14 mouse cellular contexts compared by ENCODE assay signal in the genomic region with DNA sequence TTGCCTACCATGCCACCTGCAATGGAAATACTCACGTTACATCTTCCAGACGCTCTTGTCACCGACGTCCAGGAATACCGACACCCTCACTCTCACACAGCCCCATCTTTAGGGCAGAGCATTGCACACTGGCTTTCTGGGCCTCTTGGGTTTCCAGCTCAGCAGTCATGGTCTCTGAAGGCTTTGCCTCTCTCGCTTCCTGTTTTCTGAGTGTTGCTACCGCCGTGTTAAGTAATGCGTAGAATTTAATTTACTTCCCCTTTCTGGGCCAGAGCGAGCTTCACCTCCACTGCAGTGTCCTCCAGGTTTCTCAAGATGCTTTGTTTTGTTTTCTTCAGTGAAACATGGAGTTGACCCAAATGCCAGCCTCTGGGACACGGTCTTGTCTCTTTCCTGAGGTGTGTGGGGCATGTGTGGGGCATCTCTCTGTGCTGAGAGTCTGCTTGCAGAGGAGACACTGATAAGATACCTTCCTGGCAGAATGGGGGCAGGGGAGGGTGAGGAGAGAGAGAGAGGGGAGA. TPM values are rescaled to one million over a fixed set of nuclear protein-coding genes. Genes with fewer than 3 reads are reported as not detected.
DNase-seq lines count a peak whose midpoint lies in the region; ATAC-seq lines count a peak whose summit lies in the region.
"Had no signal": no experiment of that assay in that cellular context is flagged by ENCODE, and none has a peak within 500 bp of the region (broad histone marks: within the 10 kb centered on the region; RNA-seq: fewer than 3 reads in every experiment).

No protein-coding gene starts in this region.

- peak; percentile 11 to 14 for DNase-seq in lung, adult 18-20 months
- no peak for DNase-seq in lung, postnatal 10 days
- DNase-seq in liver, embryonic 13.5 days = no peak
- DNase-seq in hindbrain, embryonic 14.5 days (ENCODE audit: low spot score) = no peak
- no peak for DNase-seq in left cerebral cortex, postnatal 14 days (ENCODE audit: low spot score in 2 of 2)
- DNase-seq in adrenal gland, postnatal 4 days (ENCODE audit: low spot score in 2 of 2) = no peak
- DNase-seq: adrenal gland, postnatal 25 days; left cerebral cortex, postnatal 4 days; right cerebral cortex, adult 18-20 months had no signal

- peaks cover 15% of the 10 kb centered on the region for H3K4me1 ChIP-seq in liver, embryonic 13.5 days (replicated peaks)
- H3K4me1 ChIP-seq in hindbrain, embryonic 14.5 days (replicated peaks; ENCODE audit: control insufficient read depth, insufficient read depth, low read length) = no peaks in the 10 kb centered on the region
- H3K4me1 ChIP-seq in kidney, embryonic 16.5 days (ENCODE audit: insufficient read depth, low read length) = no peaks in the 10 kb centered on the region
- H3K4me1 ChIP-seq: kidney, embryonic 15.5 days had no signal

- H3K4me3 ChIP-seq in liver, embryonic 13.5 days (replicated peaks) = no peak overlapping the region
- no peak overlapping the region for H3K4me3 ChIP-seq in hindbrain, embryonic 14.5 days (replicated peaks; ENCODE audit: low read length)
- no peak overlapping the region for H3K4me3 ChIP-seq in kidney, embryonic 16.5 days (ENCODE audit: low read length)
- H3K4me3 ChIP-seq: heart, embryonic 12.5 days; kidney, embryonic 15.5 days had no signal

- 14% methylated on average over 11 of the region's 11 CpGs for WGBS in liver, embryonic 13.5 days (ENCODE audit: insufficient replicate concordance)
- WGBS in hindbrain, embryonic 14.5 days = 81% methylated on average over 11 of the region's 11 CpGs
- whole genome bisulfite sequencing in kidney, embryonic 16.5 days = 53% methylated on average over 11 of the region's 11 CpGs

- H3K9me3 ChIP-seq in liver, embryonic 13.5 days (replicated peaks) = no peaks in the 10 kb centered on the region
- no peaks in the 10 kb centered on the region for H3K9me3 ChIP-seq in hindbrain, embryonic 14.5 days (ENCODE audit: control insufficient read depth, low read length)
- no peaks in the 10 kb centered on the region for H3K9me3 ChIP-seq in kidney, embryonic 16.5 days (ENCODE audit: low read length)
- H3K9me3 ChIP-seq: heart, embryonic 12.5 days; kidney, embryonic 15.5 days had no signal

- H3K27me3 ChIP-seq in liver, embryonic 13.5 days = no peaks in the 10 kb centered on the region
- H3K27me3 ChIP-seq in hindbrain, embryonic 14.5 days (ENCODE audit: control insufficient read depth, insufficient read depth, low read length) = no peaks in the 10 kb centered on the region
- H3K27me3 ChIP-seq in kidney, embryonic 16.5 days (ENCODE audit: insufficient read depth, low read length) = no peaks in the 10 kb centered on the region
- H3K27me3 ChIP-seq: heart, embryonic 12.5 days; kidney, embryonic 15.5 days had no signal

- no peak overlapping the region for H3K9ac ChIP-seq in liver, embryonic 13.5 days
- no peak overlapping the region for H3K9ac ChIP-seq in hindbrain, embryonic 14.5 days
- H3K9ac ChIP-seq in kidney, embryonic 16.5 days (replicated peaks; ENCODE audit: low read length) = no peak overlapping the region
- H3K9ac ChIP-seq: heart, embryonic 12.5 days; kidney, embryonic 15.5 days had no signal

- no peaks in the 10 kb centered on the region for H3K36me3 ChIP-seq in liver, embryonic 13.5 days
- no peaks in the 10 kb centered on the region for H3K36me3 ChIP-seq in hindbrain, embryonic 14.5 days (replicated peaks; ENCODE audit: control insufficient read depth, insufficient read depth)
- H3K36me3 ChIP-seq in kidney, embryonic 16.5 days (ENCODE audit: insufficient read depth, low read length) = no peaks in the 10 kb centered on the region
- H3K36me3 ChIP-seq: heart, embryonic 12.5 days; kidney, embryonic 15.5 days had no signal

- H3K27ac ChIP-seq in liver, embryonic 13.5 days = no peak overlapping the region
- no peak overlapping the region for H3K27ac ChIP-seq in hindbrain, embryonic 14.5 days
- H3K27ac ChIP-seq in kidney, embryonic 16.5 days (ENCODE audit: low read length) = no peak overlapping the region
- H3K27ac ChIP-seq: kidney, embryonic 15.5 days had no signal

- intact Hi-C loops in left cerebral cortex, postnatal 14 days (cut with DNase I) = no loop called here

- 0 out of 2 replicates have a peak overlapping the region, but pooled peaks have one; percentile 1 for H3K4me2 ChIP-seq in liver, embryonic 13.5 days
- H3K4me2 ChIP-seq in hindbrain, embryonic 14.5 days (replicated peaks) = no peak overlapping the region
- H3K4me2 ChIP-seq in kidney, embryonic 16.5 days (replicated peaks; ENCODE audit: low read depth, low read length) = no peak overlapping the region
- H3K4me2 ChIP-seq: heart, embryonic 12.5 days; kidney, embryonic 15.5 days had no signal

- peak; percentile 46; the same call in 1 of the 2 replicates for ATAC-seq in liver, embryonic 13.5 days (ENCODE audit: low read depth)
- ATAC-seq in neutrophil, adult 5-6 weeks (ENCODE audit: extremely low read depth, insufficient number of reproducible peaks, low FRiP score, poor library complexity, severe bottlenecking) = peak; percentile 92
- no peak for ATAC-seq in hindbrain, embryonic 14.5 days (ENCODE audit: low FRiP score)
- no peak for ATAC-seq in kidney, embryonic 16.5 days (ENCODE audit: low FRiP score, low TSS enrichment)

RNA-seq across cellular contexts. Expression of a gene that starts 29.4 kb away (rescaled TPM):
- polyA plus RNA-seq in liver, embryonic 13.5 days (2015; fragmentation: Nextera tagmentation; extraction: Ambion mirVana) = 0.02 TPM in 2 replicates
- total RNA-seq in neutrophil, adult 5-6 weeks (2017) = 55.4 and 55.9 TPM in 2 replicates
- polyA plus RNA-seq in hindbrain, embryonic 14.5 days (2014; fragmentation: Nextera tagmentation; extraction: Ambion mirVana) = not detected in 2 replicates
- total RNA-seq in left cerebral cortex, postnatal 14 days (2021) = 1 to 10 TPM; 8.6 to 8.8 TPM
- under 1 TPM; 0.20 to 0.28 TPM for total RNA-seq in adrenal gland, postnatal 4 days (2021)
- polyA plus RNA-seq in kidney, embryonic 16.5 days (2015; fragmentation: Nextera tagmentation; extraction: Ambion mirVana) = 0.02 TPM in 1 of 2 replicates, not detected in the other
- total RNA-seq: midbrain, postnatal 0 days had no signal
- polyA plus RNA-seq: heart, embryonic 12.5 days; kidney, embryonic 15.5 days; midbrain, postnatal 0 days had no signal

Comparison
In these comparisons a context has a peak if more than half of its experiments do, and no peak if none do; other contexts are left out.
1. DNase-seq: peak in lung, adult 18-20 months (2 of 2); none in lung, postnatal 10 days (single experiment), liver, embryonic 13.5 days (single experiment), hindbrain, embryonic 14.5 days (single experiment), left cerebral cortex, postnatal 14 days (0 of 2) and adrenal gland, postnatal 4 days (0 of 2).
2. ATAC-seq: peak in liver, embryonic 13.5 days (single experiment) and neutrophil, adult 5-6 weeks (single experiment); none in hindbrain, embryonic 14.5 days (single experiment) and kidney, embryonic 16.5 days (single experiment).
3. RNA of a gene that starts 29.4 kb away (total RNA-seq): 55.4 to 55.9 TPM in neutrophil, adult 5-6 weeks and 8.6 to 8.8 TPM in left cerebral cortex, postnatal 14 days; 0.20 to 0.28 TPM in adrenal gland, postnatal 4 days; every median in the first group is over 4 times any median in the second.